Mouse (Mus musculus) E14TG2a.4 (cell line): ENCODE measurements at regions not wholly inside any gene's neighbourhood (a gene's known extent, or its start where the extent isn't known, plus 50 kb on each side); places are given as distances from the start of the nearest gene placed in this dataset.
A peak's percentile ranks its signal among the peaks of the same experiment; 100 is the strongest.

ENCODE experiments used
- H3K27me3 ChIP-seq: 2 replicates; pipeline ENCODE4 v1.6.1; 2014; ENCODE audit warnings: low read length, control low read depth; ENCODE audit not compliant: insufficient read depth
- H3K36me3 ChIP-seq: 2 replicates; pipeline ENCODE4 v1.6.1; 2014; ENCODE audit warnings: low read length, control low read depth; ENCODE audit not compliant: insufficient read depth
- H3K4me1 ChIP-seq: replicated peaks from 2 replicates; pipeline ENCODE4 v1.6.1; 2014; ENCODE audit warnings: low read depth, low read length, control low read depth
- H3K4me3 ChIP-seq: replicated peaks from 2 replicates; pipeline ENCODE4 v1.5.1; 2014; ENCODE audit warnings: mild to moderate bottlenecking, low read length
- H3K9me3 ChIP-seq: 2 replicates; pipeline ENCODE4 v1.6.1; 2014; ENCODE audit warnings: low read length, control low read depth
- CTCF ChIP-seq: conservative IDR thresholded peaks from 2 replicates; pipeline ENCODE4 v1.5.1; 2014; ENCODE audit warnings: low read length
- NANOG ChIP-seq: IDR thresholded peaks from 2 replicates; pipeline ENCODE4 v1.6.1; 2014; ENCODE audit warnings: borderline replicate concordance, low read length, mixed read lengths
- POU5F1 ChIP-seq: IDR thresholded peaks from 2 replicates; pipeline ENCODE4 v1.6.1; 2014; ENCODE audit warnings: low read length, borderline replicate concordance

- peaks cover 23% of the 10 kb centered on the region for H3K4me1 ChIP-seq
- no peaks in the 10 kb centered on the region for H3K36me3 ChIP-seq
- H3K27me3 ChIP-seq = no peaks in the 10 kb centered on the region
- H3K9me3 ChIP-seq = peaks cover 4% of the 10 kb centered on the region; the same call in 1 of the 2 replicates
- TF ChIP-seq NANOG (no peak), CTCF (no peak), POU5F1 (no peak)
- H3K4me3 ChIP-seq = no peak overlapping the region
Observed at GRCm38 (mm10) chrX:7434268-7434667, 58.6 kb upstream of the Usp27x start.

GRCm38 (mm10) chrX:7430456-7430855 lies 54.8 kb upstream of the Usp27x start:
- Histone ChIP-seq H3K9me3 (peaks cover 1% of the 10 kb centered on the region; the same call in 1 of the 2 replicates), H3K27me3 (no peaks in the 10 kb centered on the region), H3K4me3 (no peak overlapping the region), H3K4me1 (peaks cover 55% of the 10 kb centered on the region), H3K36me3 (no peaks in the 10 kb centered on the region)
- no peak for TF ChIP-seq NANOG
- TF ChIP-seq POU5F1 = no peak
- no peak for TF ChIP-seq CTCF

DNA sequence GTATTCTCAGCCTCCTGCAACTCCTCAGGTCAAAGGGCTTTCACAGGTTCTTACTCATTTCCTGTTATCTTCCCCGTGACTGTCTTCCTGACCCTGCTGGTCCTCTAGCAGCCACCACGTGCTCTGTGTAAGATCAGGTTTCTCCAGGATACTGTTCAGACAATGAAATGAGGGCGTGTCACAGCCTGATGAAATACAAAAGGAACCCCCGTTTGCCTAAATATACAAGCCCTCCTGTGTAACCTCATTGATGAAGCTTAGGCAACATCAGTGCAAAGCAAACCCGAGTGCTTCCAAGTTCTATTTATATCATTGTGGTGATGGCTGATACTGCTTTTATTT lies 53.9 kb upstream of the Usp27x start:
- TF ChIP-seq POU5F1 = no peak
- no peak for TF ChIP-seq NANOG
- TF ChIP-seq CTCF = no peak
- H3K4me1 ChIP-seq = peaks cover 52% of the 10 kb centered on the region

DNA sequence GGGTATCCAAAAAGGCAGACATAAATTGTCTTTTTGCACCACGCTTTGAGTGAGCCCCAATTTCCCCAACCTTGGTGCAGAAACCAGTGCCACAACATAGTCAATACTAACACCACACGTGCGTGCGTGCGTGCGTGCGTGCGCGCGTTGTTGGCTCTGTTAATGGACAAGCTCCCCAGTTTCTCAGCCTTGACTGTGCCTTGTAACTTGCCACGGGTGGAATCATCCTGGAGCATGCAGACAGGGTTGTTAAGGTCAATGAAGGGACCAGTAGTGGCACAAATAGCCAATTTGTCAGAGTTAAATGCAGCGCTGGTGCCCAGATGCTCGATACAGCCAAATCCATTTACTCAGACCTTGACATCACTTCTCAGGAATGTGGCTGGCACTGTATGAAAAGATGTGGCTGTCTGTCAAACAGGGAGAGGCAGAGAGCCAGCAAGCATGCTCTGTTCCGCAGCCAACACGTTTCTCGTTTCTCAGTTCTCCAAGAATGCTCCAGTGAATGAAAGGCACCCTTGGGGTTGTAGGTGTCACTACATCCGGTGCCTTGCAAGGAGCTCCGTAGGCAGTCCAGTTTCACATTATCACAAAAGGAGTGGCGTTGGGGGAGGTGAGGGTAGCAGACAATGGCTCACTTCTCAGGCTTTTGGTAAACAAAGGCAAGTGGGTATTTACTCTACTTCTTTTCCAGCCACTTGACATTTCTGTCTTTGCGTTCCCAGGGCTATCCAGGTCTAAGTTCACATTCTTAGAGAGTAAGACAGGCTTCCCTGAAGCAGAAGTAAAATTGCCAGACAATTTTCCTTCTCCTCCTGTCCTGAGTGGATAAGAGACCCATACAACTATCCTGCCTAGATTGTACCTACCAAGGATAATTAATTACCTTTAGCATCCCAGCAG lies 53.2 kb upstream of the Usp27x start:
- Histone ChIP-seq H3K36me3 (no peaks in the 10 kb centered on the region), H3K27me3 (no peaks in the 10 kb centered on the region), H3K9me3 (no peaks in the 10 kb centered on the region), H3K4me3 (peak overlapping the region; percentile 35; the same call in 1 of the 2 replicates), H3K4me1 (peaks cover 52% of the 10 kb centered on the region)
- TF ChIP-seq CTCF (no peak), NANOG (peak; percentile 10; the same call in 1 of the 2 replicates), POU5F1 (no peak)

More for the DNA sequence above, 53.9 kb upstream of the Usp27x start:
- no peaks in the 10 kb centered on the region for H3K9me3 ChIP-seq
- H3K4me3 ChIP-seq = no peak overlapping the region
- no peaks in the 10 kb centered on the region for H3K36me3 ChIP-seq
- H3K27me3 ChIP-seq = no peaks in the 10 kb centered on the region
